Mouse (Mus musculus): ENCODE results near the gene Alyref. TPM values are rescaled to one million over a fixed set of nuclear protein-coding genes. Genes with fewer than 3 reads are reported as not detected.
A peak's percentile ranks its signal among the peaks of the same experiment; 100 is the strongest.

Alyref gene
- polyA plus RNA-seq, 1 experiment = 113 TPM

DNA sequence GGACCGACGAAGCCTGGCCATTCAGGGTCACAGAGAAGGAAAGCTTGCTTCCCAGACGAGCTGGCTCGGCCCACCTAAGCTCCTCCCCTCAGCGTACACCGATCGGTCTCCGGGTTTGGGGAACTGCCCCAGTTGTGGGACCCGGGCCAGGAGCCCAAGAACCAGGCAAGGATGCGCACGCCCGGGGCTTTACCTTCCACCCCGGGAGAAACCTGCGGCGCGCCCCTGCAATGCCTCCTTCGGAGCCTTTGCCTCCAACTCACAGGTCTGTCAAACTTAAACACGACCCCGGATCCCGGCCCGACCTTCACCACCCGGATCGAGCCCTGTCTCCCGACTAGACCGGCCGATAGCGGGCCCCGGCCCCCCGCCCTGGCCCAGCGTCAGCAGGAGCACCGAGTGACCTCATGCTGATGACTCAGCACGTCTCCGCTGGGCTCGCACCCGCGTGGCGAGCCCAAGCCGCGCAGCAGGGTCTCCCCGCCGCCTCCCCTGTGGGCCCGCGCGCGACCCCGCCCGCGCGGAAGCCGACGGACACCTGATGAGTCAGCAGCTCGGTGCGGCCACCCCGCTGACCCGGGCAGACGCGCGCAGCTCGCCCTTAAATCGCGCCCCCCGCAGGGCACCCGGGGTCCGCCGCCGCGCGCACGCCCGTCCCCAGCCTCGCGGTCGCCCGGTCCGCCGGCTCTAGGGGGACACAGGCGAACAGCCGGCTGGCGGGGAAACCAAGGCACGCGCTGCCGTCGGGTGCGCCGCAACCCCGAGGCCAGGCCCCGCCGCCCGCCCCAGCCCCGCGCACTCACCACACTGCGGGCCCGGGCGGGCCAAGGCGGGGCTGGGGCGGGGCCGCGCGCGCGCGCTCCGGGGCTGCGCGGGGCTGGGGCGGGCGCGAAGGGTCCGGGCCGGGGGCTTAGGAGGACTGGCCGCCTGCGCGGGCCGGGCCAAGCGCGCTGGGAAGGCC, 34.7 kb upstream of the Alyref start:
- Histone ChIP-seq H3K27me3 (ENCODE audit: control insufficient read depth, insufficient read depth, insufficient read length) (no peaks in the 10 kb centered on the region), H3K4me3 (peak overlapping the region; percentile 68), H3K36me3 (ENCODE audit: control insufficient read depth, insufficient read depth) (peaks cover 7% of the 10 kb centered on the region), H3ac (ENCODE audit: control insufficient read depth, insufficient read length) (peak overlapping the region; percentile 89), H3K79me2 (ENCODE audit: control insufficient read depth, insufficient read depth) (peaks cover 50% of the 10 kb centered on the region), H3K4me2 (ENCODE audit: low read depth) (peak overlapping the region; percentile 94)
- TF ChIP-seq USF1 (IDR thresholded peaks at IDR 0.05; ENCODE audit: low read depth) (no peak), TCF12 (IDR thresholded peaks at IDR 0.05; ENCODE audit: insufficient read depth, poor library complexity, severe bottlenecking) (no peak), E2F4 (IDR thresholded peaks at IDR 0.05; ENCODE audit: insufficient read depth) (no peak), TCF3 (IDR thresholded peaks at IDR 0.05; ENCODE audit: insufficient read length, low read depth) (no peak), REST (IDR thresholded peaks at IDR 0.05; ENCODE audit: insufficient read depth, insufficient read length) (no peak), POLR2AphosphoS2 (IDR thresholded peaks at IDR 0.05; ENCODE audit: insufficient read length, low read depth) (peak; percentile 69), MYOD1 (IDR thresholded peaks at IDR 0.05; ENCODE audit: control insufficient read depth in 1 of 3, insufficient read length in 2 of 3, low read depth in 2 of 3) (peak in 1 of 3 experiments; percentile 1), POLR2A (IDR thresholded peaks at IDR 0.05; ENCODE audit: insufficient read length, low read depth) (peak; percentile 38), CEBPB (IDR thresholded peaks at IDR 0.05; ENCODE audit: insufficient read depth, poor library complexity, severe bottlenecking) (no peak), MAX (IDR thresholded peaks at IDR 0.05; ENCODE audit: low read depth) (no peak), MYOG (IDR thresholded peaks at IDR 0.05; ENCODE audit: control insufficient read depth in 1 of 3, insufficient read depth in 1 of 3, insufficient read length in 2 of 3, low read depth in 2 of 3) (no peak), SRF (IDR thresholded peaks at IDR 0.05; ENCODE audit: control insufficient read depth, insufficient read length, low read depth) (no peak)

DNA sequence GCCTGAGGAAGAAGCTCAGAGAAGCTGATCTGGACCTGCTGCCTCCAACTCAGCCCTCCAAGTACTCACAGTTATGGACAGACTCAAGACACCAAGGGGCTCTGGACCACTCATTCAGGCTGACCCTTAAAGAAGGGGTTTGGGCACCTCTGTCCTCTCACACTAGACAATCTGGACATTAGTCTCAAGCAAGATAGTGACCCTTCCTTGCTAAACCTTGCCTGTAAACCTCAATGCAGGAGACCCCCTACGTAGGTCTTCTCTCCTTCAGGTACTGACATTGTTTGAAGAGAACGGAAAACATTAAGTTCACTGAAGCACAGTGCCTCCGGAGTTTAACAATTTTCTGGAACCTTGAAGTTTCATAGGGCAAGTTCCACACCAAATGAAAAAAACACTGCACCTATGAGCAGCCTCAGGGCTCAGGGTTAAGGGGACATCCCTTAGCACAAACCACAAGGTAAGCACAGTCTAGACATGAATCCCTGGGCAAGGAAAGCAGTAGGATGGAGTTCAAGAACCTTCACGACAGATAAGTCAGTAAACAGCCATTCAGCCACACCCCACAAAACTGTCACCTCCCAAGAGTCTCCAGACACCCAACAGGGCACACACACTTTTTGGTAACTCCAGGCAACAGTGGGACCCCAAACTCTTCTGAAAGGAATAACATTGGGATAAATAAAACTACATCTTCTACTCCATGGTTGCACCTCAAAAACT, 33.7 kb upstream of the Alyref start:
- peak overlapping the region; percentile 89 for H3ac ChIP-seq (ENCODE audit: control insufficient read depth, insufficient read length)
- H3K27me3 ChIP-seq (ENCODE audit: control insufficient read depth, insufficient read depth, insufficient read length) = no peaks in the 10 kb centered on the region
- H3K36me3 ChIP-seq (ENCODE audit: control insufficient read depth, insufficient read depth) = peaks cover 14% of the 10 kb centered on the region
- H3K4me2 ChIP-seq (ENCODE audit: low read depth) = peak overlapping the region; percentile 94
- peaks cover 59% of the 10 kb centered on the region for H3K79me2 ChIP-seq (ENCODE audit: control insufficient read depth, insufficient read depth)
- TF ChIP-seq POLR2A (IDR thresholded peaks at IDR 0.05; ENCODE audit: insufficient read length, low read depth) = no peak
- TF ChIP-seq TCF3 (IDR thresholded peaks at IDR 0.05; ENCODE audit: insufficient read length, low read depth) = no peak
- TF ChIP-seq MAX (IDR thresholded peaks at IDR 0.05; ENCODE audit: low read depth) = no peak
- TF ChIP-seq USF1 (IDR thresholded peaks at IDR 0.05; ENCODE audit: low read depth) = no peak
- TF ChIP-seq REST (IDR thresholded peaks at IDR 0.05; ENCODE audit: insufficient read depth, insufficient read length) = no peak
- no peak for TF ChIP-seq E2F4 (IDR thresholded peaks at IDR 0.05; ENCODE audit: insufficient read depth)
- no peak for TF ChIP-seq SRF (IDR thresholded peaks at IDR 0.05; ENCODE audit: control insufficient read depth, insufficient read length, low read depth)
- TF ChIP-seq POLR2AphosphoS2 (IDR thresholded peaks at IDR 0.05; ENCODE audit: insufficient read length, low read depth) = no peak
- TF ChIP-seq CEBPB (IDR thresholded peaks at IDR 0.05; ENCODE audit: insufficient read depth, poor library complexity, severe bottlenecking) = no peak
- no peak for TF ChIP-seq TCF12 (IDR thresholded peaks at IDR 0.05; ENCODE audit: insufficient read depth, poor library complexity, severe bottlenecking)
- TF ChIP-seq MYOD1 (IDR thresholded peaks at IDR 0.05; ENCODE audit: control insufficient read depth in 1 of 3, insufficient read length in 2 of 3, low read depth in 2 of 3) = no peak
- no peak for TF ChIP-seq MYOG (IDR thresholded peaks at IDR 0.05; ENCODE audit: control insufficient read depth in 1 of 3, insufficient read depth in 1 of 3, insufficient read length in 2 of 3, low read depth in 2 of 3)
- peak overlapping the region; percentile 68 for H3K4me3 ChIP-seq

DNA sequence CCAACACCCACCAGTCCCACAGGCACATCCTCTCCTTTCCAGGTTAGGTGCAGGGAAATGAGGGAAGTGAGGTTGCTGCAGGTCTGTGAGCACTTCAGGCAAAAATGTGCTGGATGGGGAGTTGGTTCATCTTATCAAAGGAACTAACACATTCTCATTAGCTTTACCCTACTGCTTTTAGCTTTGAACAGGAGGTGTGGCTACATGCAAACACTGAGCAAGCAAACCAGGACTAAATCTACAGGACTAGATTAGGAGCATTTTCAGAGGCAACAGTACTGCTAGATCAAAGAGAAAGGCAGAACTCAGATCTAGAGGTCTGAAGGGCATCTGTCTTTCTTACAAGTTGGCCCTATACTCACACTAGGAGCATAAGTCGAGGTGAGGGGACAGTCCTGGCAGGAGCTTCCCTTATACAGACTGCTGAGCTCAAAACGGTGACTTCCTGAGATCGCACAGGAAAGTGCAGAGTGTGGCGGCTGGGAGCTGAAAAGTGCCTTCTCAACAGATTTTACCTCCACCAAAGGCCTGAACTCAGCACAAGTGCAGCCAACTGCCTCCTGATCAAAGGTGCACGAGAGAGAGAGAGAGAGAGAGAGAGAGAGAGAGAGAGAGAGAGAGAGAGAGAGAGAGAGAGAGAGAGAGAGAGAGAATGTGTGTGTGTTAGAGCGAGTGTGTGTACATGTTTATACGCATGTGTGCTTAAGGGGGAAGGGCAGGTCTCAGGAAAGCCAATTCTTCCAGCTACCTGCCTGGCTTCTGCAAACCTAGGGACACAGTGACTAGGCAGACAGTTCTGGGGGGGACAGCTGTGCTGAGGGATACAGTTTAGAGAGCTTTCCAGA, 32.9 kb upstream of the Alyref start:
- TF ChIP-seq REST (IDR thresholded peaks at IDR 0.05; ENCODE audit: insufficient read depth, insufficient read length) (no peak), MAX (IDR thresholded peaks at IDR 0.05; ENCODE audit: low read depth) (no peak), POLR2AphosphoS2 (IDR thresholded peaks at IDR 0.05; ENCODE audit: insufficient read length, low read depth) (no peak), USF1 (IDR thresholded peaks at IDR 0.05; ENCODE audit: low read depth) (no peak), TCF12 (IDR thresholded peaks at IDR 0.05; ENCODE audit: insufficient read depth, poor library complexity, severe bottlenecking) (no peak), MYOG (IDR thresholded peaks at IDR 0.05; ENCODE audit: control insufficient read depth in 1 of 3, insufficient read depth in 1 of 3, insufficient read length in 2 of 3, low read depth in 2 of 3) (no peak), POLR2A (IDR thresholded peaks at IDR 0.05; ENCODE audit: insufficient read length, low read depth) (no peak), CEBPB (IDR thresholded peaks at IDR 0.05; ENCODE audit: insufficient read depth, poor library complexity, severe bottlenecking) (no peak), SRF (IDR thresholded peaks at IDR 0.05; ENCODE audit: control insufficient read depth, insufficient read length, low read depth) (no peak), MYOD1 (IDR thresholded peaks at IDR 0.05; ENCODE audit: control insufficient read depth in 1 of 3, insufficient read length in 2 of 3, low read depth in 2 of 3) (no peak), E2F4 (IDR thresholded peaks at IDR 0.05; ENCODE audit: insufficient read depth) (no peak), TCF3 (IDR thresholded peaks at IDR 0.05; ENCODE audit: insufficient read length, low read depth) (no peak)
- Histone ChIP-seq H3K4me2 (ENCODE audit: low read depth) (peak overlapping the region; percentile 94), H3ac (ENCODE audit: control insufficient read depth, insufficient read length) (no peak overlapping the region), H3K36me3 (ENCODE audit: control insufficient read depth, insufficient read depth) (peaks cover 17% of the 10 kb centered on the region), H3K4me3 (peak overlapping the region; percentile 68), H3K27me3 (ENCODE audit: control insufficient read depth, insufficient read depth, insufficient read length) (no peaks in the 10 kb centered on the region), H3K79me2 (ENCODE audit: control insufficient read depth, insufficient read depth) (peaks cover 67% of the 10 kb centered on the region)

Data from myocyte (in vitro differentiated cells).